Mouse (Mus musculus) gonadal fat pad, adult 2 months (tissue): Measurements from ENCODE around the gene Slc45a3. TPM values are rescaled to one million over a fixed set of nuclear protein-coding genes. Genes with fewer than 3 reads are reported as not detected.

Source experiments
- DNase-seq: peaks from one replicate; pipeline ENCODE4 v3.0.0-alpha.2; 2012; ENCODE audit warnings: low read depth
- polyA plus RNA-seq: library from polyadenylated mRNA; depleted of rRNA; stranded (reverse); fragments of >200 nt; gene quantifications from 2 replicates; pipeline ENCODE4 v1.2.3, GENCODE M21; 2012; rRNA removed

The Slc45a3 gene
- polyA plus RNA-seq: 41.0 and 59.1 TPM in 2 replicates

GRCm38 (mm10) chr1:131962606-131963084 is at the start of gene Slc45a3:
Gene Slc45a3, plus strand, starts transcription at chr1:131962967.
- DNase-seq: no peak

- DNase-seq: no peak
These were observed 45.1 kb upstream of the Slc45a3 start for GRCm38 (mm10) chr1:131917634-131918033.

- DNase-seq: no peak
These were observed 43.7 kb upstream of the Slc45a3 start for GRCm38 (mm10) chr1:131919052-131919451.

- DNase-seq: no peak
These were observed 40.7 kb upstream of the Slc45a3 start for GRCm38 (mm10) chr1:131922100-131922499.

- DNase-seq: no peak
These were observed 29.3 kb upstream of the Slc45a3 start for GRCm38 (mm10) chr1:131933471-131933870.

GRCm38 (mm10) chr1:131937659-131938305 is 25.0 kb upstream of the Slc45a3 start:
- DNase-seq: peak; percentile 71

GRCm38 (mm10) chr1:131938811-131939210 is 24.0 kb upstream of the Slc45a3 start:
- DNase-seq: no peak

- peak; percentile 93 for DNase-seq
These were observed 22.0 kb upstream of the Slc45a3 start for GRCm38 (mm10) chr1:131940711-131941244.

GRCm38 (mm10) chr1:131941501-131941900 is 21.3 kb upstream of the Slc45a3 start:
- DNase-seq: no peak

GRCm38 (mm10) chr1:131942621-131943590 is 19.9 kb upstream of the Slc45a3 start:
- DNase-seq: no peak

- DNase-seq: no peak
These were observed 16.9 kb upstream of the Slc45a3 start for GRCm38 (mm10) chr1:131945674-131946440.

- no peak for DNase-seq
These were observed 16.1 kb upstream of the Slc45a3 start for GRCm38 (mm10) chr1:131946462-131947215.

- no peak for DNase-seq
These were observed 14.7 kb upstream of the Slc45a3 start for GRCm38 (mm10) chr1:131947997-131948525.

- DNase-seq: no peak
These were observed 8.4 kb upstream of the Slc45a3 start for GRCm38 (mm10) chr1:131954242-131954865.

GRCm38 (mm10) chr1:131955131-131955757 is 7.5 kb upstream of the Slc45a3 start:
- no peak for DNase-seq

- no peak for DNase-seq
These were observed 5.4 kb upstream of the Slc45a3 start for GRCm38 (mm10) chr1:131957416-131957815.

GRCm38 (mm10) chr1:131961004-131961403 is 1.8 kb upstream of the Slc45a3 start:
- no peak for DNase-seq

- no peak for DNase-seq
These were observed 551 bp downstream of the Slc45a3 start for GRCm38 (mm10) chr1:131963085-131963951.

GRCm38 (mm10) chr1:131964100-131964499 is 1.3 kb downstream of the Slc45a3 start:
- no peak for DNase-seq
